Mouse (Mus musculus): ENCODE data around the gene Fopnl.

- TF ChIP-seq CTCF (IDR thresholded peaks at IDR 0.05; ENCODE audit: control insufficient read depth, insufficient read depth, low read length), result no peak
- TF ChIP-seq POLR2A (IDR thresholded peaks at IDR 0.05; ENCODE audit: borderline replicate concordance, control insufficient read depth, low read depth, low read length), result no peak
Observed at GRCm38 (mm10) chr16:14328156-14328555, 11.0 kb upstream of the Fopnl start.
